Comparison of ENCODE assay signal across 8 mouse cellular contexts in genomic region chr2:124609014-124609413, GRCm38 (mm10).
DNase-seq lines count a peak whose midpoint lies in the region; ATAC-seq and TF ChIP-seq lines count a peak whose summit lies in the region.

No protein-coding gene starts in this region.

- H3K9me3 ChIP-seq in kidney, embryonic 14.5 days (ENCODE audit: control insufficient read depth, low read length), result no peaks in the 10 kb centered on the region
- no peaks in the 10 kb centered on the region for H3K9me3 ChIP-seq in embryonic facial prominence, embryonic 13.5 days
- no peaks in the 10 kb centered on the region for H3K9me3 ChIP-seq in hindbrain, postnatal 0 days (ENCODE audit: low read length)
- H3K9me3 ChIP-seq in midbrain, embryonic 15.5 days, result no peaks in the 10 kb centered on the region

- H3K27ac ChIP-seq in kidney, embryonic 14.5 days (ENCODE audit: low read depth, low read length), result no peak overlapping the region
- no peak overlapping the region for H3K27ac ChIP-seq in embryonic facial prominence, embryonic 13.5 days
- peak overlapping the region; percentile 93 for H3K27ac ChIP-seq in hindbrain, postnatal 0 days
- peak overlapping the region; percentile 89; the same call in 1 of the 2 replicates for H3K27ac ChIP-seq in midbrain, embryonic 15.5 days

- H3K4me2 ChIP-seq in kidney, embryonic 14.5 days (replicated peaks; ENCODE audit: low read depth, low read length), result peak overlapping the region; percentile 83
- H3K4me2 ChIP-seq in embryonic facial prominence, embryonic 13.5 days, result peak overlapping the region; percentile 82
- peak overlapping the region; percentile 83 for H3K4me2 ChIP-seq in hindbrain, postnatal 0 days (ENCODE audit: low read depth, low read length)
- H3K4me2 ChIP-seq in midbrain, embryonic 15.5 days, result peak overlapping the region; percentile 96

- 0 out of 2 replicates have a peak overlapping the region, but pooled peaks have one; percentile 82 for H3K9ac ChIP-seq in kidney, embryonic 14.5 days (ENCODE audit: low read depth, low read length)
- H3K9ac ChIP-seq in embryonic facial prominence, embryonic 13.5 days, result no peak overlapping the region
- no peak overlapping the region for H3K9ac ChIP-seq in hindbrain, postnatal 0 days (replicated peaks; ENCODE audit: low read length)
- no peak overlapping the region for H3K9ac ChIP-seq in midbrain, embryonic 15.5 days

- whole genome bisulfite sequencing in kidney, embryonic 14.5 days, result 23% methylated on average over 5 of the region's 5 CpGs
- 12% methylated on average over 5 of the region's 5 CpGs for WGBS in embryonic facial prominence, embryonic 13.5 days
- 15% methylated on average over 5 of the region's 5 CpGs for WGBS in hindbrain, postnatal 0 days
- 16% methylated on average over 5 of the region's 5 CpGs for WGBS in midbrain, embryonic 15.5 days

- TF ChIP-seq CTCF in hindbrain, postnatal 0 days (IDR thresholded peaks at IDR 0.05; ENCODE audit: low read depth), result no peak

- H3K36me3 ChIP-seq in kidney, embryonic 14.5 days (ENCODE audit: control insufficient read depth, insufficient read depth, low read length), result no peaks in the 10 kb centered on the region
- H3K36me3 ChIP-seq in embryonic facial prominence, embryonic 13.5 days, result no peaks in the 10 kb centered on the region
- no peaks in the 10 kb centered on the region for H3K36me3 ChIP-seq in hindbrain, postnatal 0 days (ENCODE audit: insufficient read depth, low read length)
- no peaks in the 10 kb centered on the region for H3K36me3 ChIP-seq in midbrain, embryonic 15.5 days (replicated peaks)

- DNase-seq in kidney, postnatal 4 days, result no peak
- DNase-seq in hindbrain, postnatal 0 days (ENCODE audit: low spot score), result no peak
- no peak for DNase-seq in testis, postnatal 14 days (ENCODE audit: low spot score)
- no peak for DNase-seq in urinary bladder, adult 2 months (ENCODE audit: low spot score)

- peaks cover 17% of the 10 kb centered on the region; the same call in 1 of the 2 replicates for H3K4me1 ChIP-seq in kidney, embryonic 14.5 days (ENCODE audit: control insufficient read depth, insufficient read depth, low read length)
- H3K4me1 ChIP-seq in embryonic facial prominence, embryonic 13.5 days, result peaks cover 24% of the 10 kb centered on the region
- H3K4me1 ChIP-seq in hindbrain, postnatal 0 days (ENCODE audit: insufficient read depth, low read length), result peaks cover 7% of the 10 kb centered on the region; the same call in 1 of the 2 replicates
- H3K4me1 ChIP-seq in midbrain, embryonic 15.5 days, result peaks cover 26% of the 10 kb centered on the region

- H3K4me3 ChIP-seq in kidney, embryonic 14.5 days (ENCODE audit: low read length), result peak overlapping the region; percentile 83
- H3K4me3 ChIP-seq in embryonic facial prominence, embryonic 13.5 days, result peak overlapping the region; percentile 78
- peak overlapping the region; percentile 94 for H3K4me3 ChIP-seq in hindbrain, postnatal 0 days (ENCODE audit: low read length)
- peak overlapping the region; percentile 71 for H3K4me3 ChIP-seq in midbrain, embryonic 15.5 days

- ATAC-seq in kidney, embryonic 14.5 days (ENCODE audit: low FRiP score, low TSS enrichment), result no peak
- no peak for ATAC-seq in embryonic facial prominence, embryonic 13.5 days (ENCODE audit: insufficient number of reproducible peaks, insufficient read depth, low FRiP score, low TSS enrichment, low read depth)
- ATAC-seq in hindbrain, postnatal 0 days, result no peak
- no peak for ATAC-seq in midbrain, embryonic 15.5 days (replicated peaks)
- no peak for ATAC-seq in CD4-positive, CD25-positive, alpha-beta regulatory T cell, adult 4 months

- peaks cover 2% of the 10 kb centered on the region; the same call in 1 of the 2 replicates for H3K27me3 ChIP-seq in kidney, embryonic 14.5 days (ENCODE audit: control insufficient read depth, insufficient read depth, low read length)
- H3K27me3 ChIP-seq in embryonic facial prominence, embryonic 13.5 days, result peaks cover 15% of the 10 kb centered on the region
- H3K27me3 ChIP-seq in hindbrain, postnatal 0 days (ENCODE audit: insufficient read depth, low read length), result no peaks in the 10 kb centered on the region
- peaks cover 19% of the 10 kb centered on the region for H3K27me3 ChIP-seq in midbrain, embryonic 15.5 days (replicated peaks)

Comparison
In these comparisons a context has a peak if more than half of its experiments do, and no peak if none do; other contexts are left out.
1. H3K27ac ChIP-seq: peak in hindbrain, postnatal 0 days (single experiment) and midbrain, embryonic 15.5 days (single experiment); none in kidney, embryonic 14.5 days (single experiment) and embryonic facial prominence, embryonic 13.5 days (single experiment).
2. Peak in every context shown above with its lines, with median percentiles within 50 percentile points of each other: H3K4me2 ChIP-seq and H3K4me3 ChIP-seq.